ENCODE assay signal across 31 mouse cellular contexts in genomic region chr10:97189696-97190095, GRCm38 (mm10).
"Had no signal": no experiment of that assay in that cellular context is flagged by ENCODE, and none has a peak within 500 bp of the region (broad histone marks: within the 10 kb centered on the region; RNA-seq: fewer than 3 reads in every experiment).

No protein-coding gene starts in this region.

- H3K4me3 ChIP-seq: left cerebral cortex, adult 2 months; limb, embryonic 10.5 days; limb, embryonic 12.5 days; limb, embryonic 13.5 days; limb, embryonic 15.5 days; liver, embryonic 12.5 days; liver, embryonic 13.5 days; liver, embryonic 15.5 days; lung, embryonic 15.5 days; megakaryocyte, embryonic 14.5 days; midbrain, embryonic 12.5 days; midbrain, embryonic 13.5 days; midbrain, embryonic 15.5 days; myocyte had no signal

- H3K36me3 ChIP-seq: limb, embryonic 10.5 days; limb, embryonic 12.5 days; limb, embryonic 13.5 days; limb, embryonic 15.5 days; liver, embryonic 12.5 days; liver, embryonic 13.5 days; liver, embryonic 15.5 days; lung, embryonic 15.5 days; midbrain, embryonic 12.5 days; midbrain, embryonic 13.5 days; midbrain, embryonic 15.5 days had no signal

- H3K4me2 ChIP-seq: limb, embryonic 12.5 days; limb, embryonic 13.5 days; limb, embryonic 15.5 days; liver, embryonic 11.5 days; liver, embryonic 12.5 days; liver, embryonic 13.5 days; liver, embryonic 15.5 days; lung, embryonic 14.5 days; lung, embryonic 15.5 days; midbrain, embryonic 11.5 days; midbrain, embryonic 12.5 days; midbrain, embryonic 13.5 days; midbrain, embryonic 15.5 days had no signal

- H3K27ac ChIP-seq: left cerebral cortex, adult 2 months; limb, embryonic 10.5 days; limb, embryonic 12.5 days; limb, embryonic 13.5 days; limb, embryonic 15.5 days; liver, embryonic 12.5 days; liver, embryonic 13.5 days; liver, embryonic 14.5 days; liver, embryonic 15.5 days; lung, embryonic 15.5 days; macrophage; midbrain, embryonic 12.5 days; midbrain, embryonic 13.5 days; midbrain, embryonic 15.5 days had no signal

- H3K4me1 ChIP-seq: limb, embryonic 10.5 days; limb, embryonic 12.5 days; limb, embryonic 13.5 days; limb, embryonic 15.5 days; liver, embryonic 12.5 days; liver, embryonic 13.5 days; liver, embryonic 15.5 days; lung, embryonic 15.5 days; megakaryocyte, embryonic 14.5 days; midbrain, embryonic 12.5 days; midbrain, embryonic 13.5 days; midbrain, embryonic 15.5 days had no signal

- H3K9me3 ChIP-seq: limb, embryonic 10.5 days; limb, embryonic 12.5 days; limb, embryonic 13.5 days; limb, embryonic 15.5 days; liver, embryonic 12.5 days; liver, embryonic 13.5 days; liver, embryonic 15.5 days; lung, embryonic 15.5 days; megakaryocyte, embryonic 14.5 days; midbrain, embryonic 12.5 days; midbrain, embryonic 13.5 days; midbrain, embryonic 15.5 days had no signal

- H3K9ac ChIP-seq: limb, embryonic 12.5 days; limb, embryonic 13.5 days; limb, embryonic 15.5 days; liver, embryonic 12.5 days; liver, embryonic 13.5 days; liver, embryonic 14.5 days; liver, embryonic 15.5 days; liver, postnatal 0 days; lung, embryonic 14.5 days; lung, embryonic 15.5 days; midbrain, embryonic 12.5 days; midbrain, embryonic 13.5 days; midbrain, embryonic 15.5 days had no signal

- ATAC-seq: liver, embryonic 12.5 days; liver, postnatal 0 days; lung, postnatal 0 days; midbrain, embryonic 13.5 days; midbrain, embryonic 15.5 days; midbrain, embryonic 16.5 days had no signal

- H3K27me3 ChIP-seq: limb, embryonic 12.5 days; limb, embryonic 13.5 days; limb, embryonic 15.5 days; liver, embryonic 12.5 days; liver, embryonic 13.5 days; liver, embryonic 15.5 days; lung, embryonic 15.5 days; megakaryocyte, embryonic 14.5 days; midbrain, embryonic 12.5 days; midbrain, embryonic 13.5 days; midbrain, embryonic 15.5 days had no signal

- DNase-seq: left cerebral cortex, postnatal 4 days; liver; liver, embryonic 13.5 days; liver, postnatal 0 days; lung, adult 18-20 months; lung, adult 2 months; lung, embryonic 14.5 days; lung, postnatal 10 days; lung, postnatal 14 days; lung, postnatal 36 days; lung, postnatal 4 days; midbrain, embryonic 14.5 days had no signal
